Mouse (Mus musculus): Measurements from ENCODE around the gene Krt13.
A peak's percentile ranks its signal among the peaks of the same experiment; 100 is the strongest.

The Krt13 gene

DNA sequence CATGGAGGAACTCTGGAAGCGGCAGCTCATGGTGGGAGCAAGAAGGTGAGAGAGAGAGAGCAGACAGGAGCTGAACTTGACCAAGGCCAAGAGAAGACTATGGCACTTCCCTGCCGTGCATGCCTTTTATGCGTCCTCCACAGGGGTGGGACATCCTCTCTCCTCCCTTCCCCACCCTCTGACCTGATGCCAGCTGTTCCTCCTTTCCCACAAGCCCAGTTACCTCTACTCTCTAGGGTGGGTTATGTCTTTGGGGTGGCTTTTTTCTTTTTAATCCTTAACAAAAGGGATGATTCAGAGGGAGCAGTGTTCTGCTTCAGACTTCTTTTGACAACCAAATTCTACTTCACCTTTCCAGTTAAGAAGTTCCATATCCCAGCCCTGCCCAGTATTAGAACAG, at the start of gene Krt13:
Gene Krt13, minus strand, starts transcription at position 101 of the 400 bp plus-strand sequence.
- no peak for DNase-seq

DNA sequence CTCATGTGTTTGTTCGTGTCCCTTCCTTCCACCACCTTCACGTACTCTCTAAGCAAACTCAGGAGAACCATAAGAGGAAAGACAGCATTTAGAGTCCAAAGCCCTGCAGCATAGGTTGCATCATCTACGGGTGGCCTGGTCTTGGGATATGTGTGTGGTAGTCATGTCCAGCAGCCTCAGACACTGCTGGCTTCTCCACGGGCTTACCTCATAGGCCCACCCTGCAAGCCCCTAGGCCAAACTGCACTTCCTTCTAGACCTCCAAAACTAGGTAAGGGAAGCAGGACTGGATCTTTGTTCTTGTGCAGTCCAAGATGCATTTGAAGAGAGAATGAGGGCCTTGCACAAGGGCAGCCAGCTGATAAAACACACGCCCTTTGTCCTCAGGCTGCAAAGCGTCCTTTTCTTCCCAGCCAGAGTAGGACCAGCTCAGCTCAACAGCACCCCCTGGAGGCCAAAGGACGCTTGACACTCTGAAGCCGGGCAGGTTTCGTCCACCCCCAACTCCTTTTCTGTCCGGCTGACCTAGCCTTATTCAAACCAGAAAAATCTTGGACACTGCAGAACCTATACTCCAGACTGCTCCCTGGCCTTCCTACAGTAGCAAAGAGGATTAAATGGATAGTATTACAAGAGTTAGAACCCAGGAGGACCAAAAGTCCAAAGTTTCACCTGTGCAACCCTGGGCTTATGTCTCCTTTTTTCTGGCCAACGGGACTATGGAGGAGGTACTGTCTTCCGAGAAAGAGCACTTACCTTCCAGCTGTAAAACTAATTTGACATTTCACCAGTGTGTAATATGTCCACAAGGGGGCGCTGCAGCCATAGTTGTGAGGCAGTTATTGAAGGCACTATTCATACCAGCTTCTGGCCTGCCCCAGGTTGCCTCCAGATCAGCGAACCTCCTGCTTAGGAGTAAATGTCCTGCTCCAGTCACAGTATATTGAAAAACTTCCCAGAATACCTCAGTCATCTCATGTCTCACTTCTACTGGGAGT, 47.7 kb upstream of the Krt13 start:
- DNase-seq: peak; percentile 11

DNA sequence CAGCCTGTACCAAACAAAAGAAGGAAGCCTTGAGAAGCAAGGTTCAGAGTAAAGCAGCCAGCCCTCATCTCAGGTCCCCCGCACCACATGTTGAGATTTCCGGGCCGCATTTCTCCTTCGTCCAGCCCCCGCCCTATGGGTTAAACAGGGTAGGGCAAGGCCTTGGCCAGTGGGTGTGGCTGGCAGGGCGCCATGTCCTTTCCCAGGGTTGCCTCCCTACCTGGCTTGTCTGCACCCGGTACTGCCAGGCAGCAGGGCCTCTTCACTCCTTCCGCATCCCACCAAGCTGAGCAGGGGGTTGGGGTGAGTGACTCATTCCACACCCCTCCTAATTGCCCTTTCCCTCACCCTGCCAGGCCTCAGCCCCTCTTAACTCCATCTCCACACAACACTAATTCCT, 46.7 kb upstream of the Krt13 start:
- no peak for DNase-seq

DNA sequence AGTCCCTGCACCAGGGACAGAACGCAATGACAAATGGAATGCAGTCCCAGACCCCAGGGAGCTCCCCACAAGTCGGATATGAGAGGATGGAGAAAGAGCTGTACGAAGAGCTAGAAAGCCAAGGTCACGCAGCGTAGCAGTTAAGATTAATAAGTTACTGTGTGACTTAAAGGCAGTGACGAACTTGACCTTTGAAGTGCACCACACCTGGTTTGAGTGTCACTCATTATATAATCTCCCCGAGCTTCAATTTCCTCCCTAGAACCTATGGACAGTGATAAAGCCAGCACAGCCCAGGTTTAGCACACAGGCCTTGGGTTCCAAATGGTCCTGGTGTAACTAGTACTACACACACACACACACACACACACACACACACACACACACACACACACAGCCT, 43.0 kb upstream of the Krt13 start:
- no peak for DNase-seq

DNA sequence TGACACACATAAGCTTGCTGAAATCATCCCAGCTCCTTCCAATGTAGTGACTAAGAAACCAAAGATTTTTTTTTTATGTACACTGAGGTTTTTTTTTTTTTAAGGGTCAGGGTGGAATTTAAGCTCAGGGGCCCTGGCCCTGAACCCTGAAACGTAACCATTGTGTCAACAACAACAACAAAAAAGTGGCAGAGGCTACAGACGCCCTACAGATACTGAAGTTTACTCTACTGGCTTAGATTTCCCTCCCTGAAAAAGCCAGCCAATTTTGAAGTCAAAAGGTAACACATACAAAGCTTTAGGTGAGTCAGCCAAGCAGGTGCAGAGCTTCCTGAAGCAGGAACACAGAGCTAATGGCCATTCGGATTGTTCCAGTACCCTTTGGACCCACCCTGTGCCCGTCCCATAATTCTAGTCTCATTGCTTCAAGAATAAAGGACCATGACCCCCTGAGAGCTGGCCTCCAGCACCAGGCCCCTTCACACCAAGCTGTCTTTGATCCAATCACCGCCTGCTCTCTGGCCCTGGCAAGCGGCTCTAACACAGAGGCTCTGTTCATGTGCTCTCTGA, 36.6 kb upstream of the Krt13 start:
- no peak for DNase-seq

DNA sequence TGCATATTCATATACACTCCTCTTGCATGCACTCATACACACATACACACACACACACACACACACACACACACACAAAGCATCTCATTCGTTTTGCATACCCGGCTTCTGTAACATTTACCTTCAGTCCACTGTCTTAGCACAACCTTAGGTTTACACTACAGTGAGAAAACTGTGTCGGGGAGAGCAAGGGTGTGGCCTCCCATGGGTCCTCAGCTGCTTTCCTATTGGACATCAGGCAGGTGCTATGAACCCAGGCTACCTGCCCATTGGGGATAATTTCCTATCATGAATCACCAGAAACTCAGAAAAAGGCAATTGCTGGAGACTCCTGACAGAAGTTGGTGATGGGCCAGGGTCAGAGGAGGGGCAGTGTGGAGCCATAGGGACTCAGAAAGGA, 36.0 kb upstream of the Krt13 start:
- no peak for DNase-seq

DNA sequence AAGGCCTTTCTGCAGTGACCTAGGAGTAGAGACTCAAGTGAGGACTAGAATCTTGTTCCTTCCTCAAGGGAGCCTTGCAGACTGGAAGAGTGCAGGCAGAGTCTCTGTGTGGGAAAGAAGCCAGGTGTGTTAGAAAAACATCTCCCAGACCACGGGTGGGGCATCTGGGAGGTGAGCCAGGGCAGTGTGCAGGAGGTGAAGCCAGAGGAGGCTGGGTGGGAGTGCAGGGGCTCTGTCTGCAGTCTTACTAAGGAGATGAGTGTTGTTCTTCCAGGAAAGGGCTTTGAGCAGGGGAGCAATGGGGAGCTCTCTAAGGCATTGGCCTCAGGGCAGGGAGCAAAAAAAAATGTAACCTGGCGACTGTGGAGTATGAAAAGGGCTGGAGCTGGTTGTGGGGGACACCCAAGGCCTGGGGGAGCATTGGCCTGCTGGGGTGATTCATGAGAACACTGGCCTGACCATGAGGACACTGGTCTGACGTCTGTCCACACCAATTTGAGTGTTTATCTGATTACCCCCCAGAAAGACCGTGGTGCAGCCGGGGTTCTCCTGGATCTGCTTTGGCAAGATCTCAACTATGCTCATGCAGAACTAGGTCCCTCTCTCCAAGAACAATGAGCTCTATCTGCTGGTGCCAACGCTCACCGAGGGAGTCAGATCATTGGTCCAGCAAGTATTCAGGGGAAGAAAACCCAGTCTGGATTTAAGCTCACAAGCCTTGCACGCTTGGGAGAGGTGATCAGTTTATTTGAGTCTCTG, 34.3 kb upstream of the Krt13 start:
- DNase-seq: no peak

DNA sequence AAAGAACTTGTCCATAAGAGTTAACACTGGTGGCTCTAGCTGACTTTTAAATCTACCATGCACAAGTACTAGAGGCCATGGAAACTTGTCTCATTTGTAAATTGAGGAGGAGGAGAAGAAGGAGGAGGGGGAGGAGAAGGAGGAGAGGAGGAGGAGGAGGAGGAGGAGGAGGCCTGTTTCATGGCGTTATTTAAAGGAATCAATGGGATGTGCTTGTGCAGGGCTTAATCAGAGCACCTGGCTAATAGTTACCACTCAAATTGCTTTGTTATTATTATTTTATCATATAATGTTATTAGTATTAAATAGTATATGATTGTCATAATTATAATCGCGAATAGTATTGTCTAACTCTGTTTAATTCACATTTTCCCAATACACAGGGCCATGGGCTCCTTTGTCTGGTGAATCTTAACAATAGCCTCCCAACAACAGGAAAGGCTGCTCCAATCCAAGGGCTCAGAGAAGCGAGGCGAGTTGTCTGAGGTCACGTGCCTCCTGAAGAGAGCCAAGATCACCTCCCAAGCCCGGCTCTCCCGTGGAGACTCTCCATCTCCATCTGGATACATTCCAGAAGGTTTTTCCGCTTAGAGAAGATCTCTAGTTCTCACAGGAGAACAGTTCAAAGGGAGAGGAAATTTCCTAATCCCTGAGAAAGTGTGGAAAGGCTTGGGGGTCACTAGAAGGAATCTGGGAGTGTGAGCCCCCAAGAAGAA, 27.4 kb upstream of the Krt13 start, which contains the start of gene Krt19:
Gene Krt19, minus strand, starts transcription at position 51 of the 716 bp plus-strand sequence.
- no peak for DNase-seq

DNA sequence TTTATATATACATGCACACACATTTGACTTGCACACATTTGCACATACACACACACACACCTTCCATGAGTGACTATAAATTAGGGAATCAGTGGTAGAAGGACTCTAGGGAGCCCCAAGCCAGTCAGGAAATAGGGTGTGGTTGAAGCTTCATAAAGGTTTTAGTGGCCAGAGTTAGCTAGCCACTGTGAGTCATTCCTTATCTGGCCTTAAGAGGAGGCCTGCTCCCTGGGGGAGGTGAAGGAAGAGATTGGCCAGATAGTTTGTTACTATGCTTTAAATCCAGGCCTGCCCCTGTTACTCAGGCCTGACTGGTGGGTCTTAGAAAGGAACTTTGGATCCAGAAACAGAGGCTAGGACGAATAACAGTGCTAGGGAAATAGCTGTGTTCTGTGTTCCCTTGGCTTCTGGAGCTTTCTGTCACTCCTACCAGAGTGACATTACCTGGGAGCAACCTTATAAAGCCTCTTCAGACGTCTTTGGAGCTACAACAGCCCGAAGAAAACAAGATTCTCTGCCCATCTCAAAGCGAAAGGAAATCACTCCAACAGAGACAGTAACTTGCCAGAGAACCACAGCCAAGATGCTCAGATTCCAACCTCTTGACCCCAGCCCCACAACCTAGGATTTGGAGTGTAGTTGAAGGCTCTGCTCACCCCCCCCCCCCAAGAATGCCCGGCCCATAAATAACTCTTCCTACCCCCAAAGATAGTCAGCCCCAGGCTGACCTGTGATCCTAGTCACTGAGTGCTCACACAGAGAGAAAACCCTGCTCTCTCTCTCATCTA, 26.4 kb upstream of the Krt13 start:
- DNase-seq: no peak

DNA sequence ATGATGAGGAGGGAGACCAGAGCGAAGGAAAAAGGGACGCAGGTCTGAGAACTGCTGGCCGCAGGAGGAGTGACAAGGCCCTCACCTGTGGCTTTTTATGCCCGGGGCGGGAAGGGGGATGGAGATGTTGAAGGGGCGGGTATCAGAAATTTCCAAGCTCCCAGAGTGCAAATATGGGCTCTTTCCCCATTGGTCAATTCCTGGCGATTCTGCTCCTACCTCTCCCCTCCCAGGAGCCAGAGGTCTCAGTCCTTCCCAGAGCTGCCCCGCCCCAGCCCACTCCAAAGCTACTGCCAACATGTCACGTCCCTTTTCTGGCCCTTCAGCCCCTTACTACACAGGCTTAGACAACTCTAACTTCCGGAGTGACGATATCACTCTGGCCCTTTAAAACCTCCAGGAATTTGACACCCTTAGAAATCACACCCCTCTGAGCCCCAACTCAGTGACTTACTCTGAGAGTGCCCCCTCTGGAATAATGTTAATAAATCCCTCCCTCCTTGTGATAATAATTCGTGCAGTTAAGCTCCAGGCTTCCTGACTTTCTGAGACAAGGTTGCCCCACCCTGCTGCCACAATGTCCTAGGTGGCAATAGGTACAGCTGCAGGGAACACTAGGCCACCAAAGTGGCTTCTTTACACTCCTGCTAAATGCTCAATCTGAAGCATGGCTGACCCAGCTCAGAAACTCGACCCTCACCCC, 24.6 kb upstream of the Krt13 start:
- no peak for DNase-seq

DNA sequence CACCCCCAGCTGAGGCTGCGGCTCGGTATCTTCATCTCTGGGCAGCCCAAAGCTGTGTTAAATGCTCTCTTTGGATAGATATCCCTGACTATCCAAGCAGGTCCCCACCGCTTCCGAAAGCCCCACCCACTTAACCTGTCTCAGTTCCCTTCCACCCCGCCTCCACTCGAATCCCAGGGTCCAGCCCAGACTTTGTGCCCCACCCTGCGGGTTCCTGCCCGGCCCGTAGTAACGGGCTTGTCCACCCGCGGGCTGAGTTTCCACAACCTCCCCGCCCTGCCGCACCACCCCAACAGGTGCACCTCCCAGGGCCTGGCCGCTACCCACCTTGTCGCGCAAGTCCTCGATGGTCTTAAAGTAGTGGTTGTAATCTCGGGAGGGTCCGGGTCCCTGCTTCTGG, 23.7 kb upstream of the Krt13 start:
- no peak for DNase-seq

DNA sequence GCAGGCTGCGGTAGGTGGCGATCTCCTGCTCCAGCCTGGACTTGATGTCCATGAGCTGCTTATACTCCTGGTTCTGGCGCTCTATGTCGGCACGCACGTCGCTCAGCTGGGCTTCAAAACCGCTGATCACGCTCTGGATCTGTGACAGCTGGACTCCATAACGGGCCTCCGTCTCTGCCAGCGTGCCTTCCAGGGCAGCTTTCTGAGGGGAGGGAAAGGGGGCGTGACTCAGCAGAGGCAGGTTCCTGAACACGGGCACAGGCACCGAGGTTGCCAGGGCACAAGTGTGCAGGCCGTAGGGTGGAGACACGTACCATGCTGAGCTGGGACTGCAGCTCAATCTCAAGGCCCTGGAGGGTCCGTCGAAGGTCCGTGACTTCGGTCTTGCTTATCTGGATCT, 19.6 kb upstream of the Krt13 start:
- DNase-seq: no peak

DNA sequence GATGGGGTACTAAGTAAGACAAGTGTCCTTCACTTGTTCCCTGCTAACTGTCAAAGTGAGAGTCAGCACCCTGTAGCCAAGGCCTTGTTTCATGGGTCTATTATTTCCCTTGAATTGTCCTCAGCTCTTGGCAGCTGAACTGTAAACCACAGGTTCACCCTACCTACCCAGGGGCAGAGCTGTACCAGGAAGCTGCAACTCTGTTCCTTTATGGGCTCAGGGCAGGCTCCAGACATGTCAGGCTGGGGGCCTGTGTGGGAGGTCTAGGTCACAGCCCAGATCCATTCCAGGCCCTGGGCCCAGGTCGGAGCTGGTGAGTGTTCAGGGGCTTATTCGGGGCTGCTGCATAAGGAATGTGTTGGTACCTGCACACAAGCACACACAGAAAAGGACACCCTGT, 18.0 kb upstream of the Krt13 start:
- DNase-seq: no peak

DNA sequence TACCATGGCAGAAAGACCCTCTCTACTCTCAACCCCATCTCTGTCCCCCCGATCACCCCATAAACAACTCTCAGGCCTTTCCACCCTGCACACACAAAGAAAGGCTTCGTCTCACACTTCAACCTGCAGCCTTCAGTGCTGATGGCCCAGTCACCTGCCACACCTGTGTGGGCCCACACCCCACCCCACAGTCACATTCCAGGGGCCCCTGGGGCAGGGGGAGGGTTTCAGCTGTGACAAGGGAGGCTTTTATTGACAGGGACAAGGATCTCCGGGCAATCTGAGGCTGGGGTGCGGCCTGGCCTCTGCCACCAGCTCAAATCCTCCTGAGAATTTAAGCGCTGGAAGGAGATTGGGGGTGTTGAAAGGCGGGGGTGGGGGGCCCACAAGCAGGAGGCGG, 17.4 kb upstream of the Krt13 start:
- no peak for DNase-seq

DNA sequence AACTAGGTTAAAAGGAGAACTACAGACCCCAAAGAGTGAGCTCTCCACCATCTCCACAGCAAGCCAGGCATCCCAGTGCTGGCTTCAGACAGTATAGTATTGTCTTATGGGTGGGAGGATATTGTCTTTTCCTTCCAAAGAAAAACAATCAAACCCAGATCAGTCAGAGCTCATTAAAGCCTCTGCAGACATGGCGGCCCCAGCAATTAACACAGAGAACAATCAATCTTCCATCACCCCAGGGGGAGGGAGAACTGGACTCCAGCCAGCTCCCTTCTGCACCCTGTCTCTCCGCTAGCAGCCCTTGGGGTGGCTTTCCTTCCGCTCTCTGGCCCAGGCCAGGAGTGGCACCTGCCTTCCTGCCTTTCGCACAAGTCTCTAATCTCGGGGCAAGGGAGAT, 16.3 kb upstream of the Krt13 start:
- DNase-seq: no peak

DNA sequence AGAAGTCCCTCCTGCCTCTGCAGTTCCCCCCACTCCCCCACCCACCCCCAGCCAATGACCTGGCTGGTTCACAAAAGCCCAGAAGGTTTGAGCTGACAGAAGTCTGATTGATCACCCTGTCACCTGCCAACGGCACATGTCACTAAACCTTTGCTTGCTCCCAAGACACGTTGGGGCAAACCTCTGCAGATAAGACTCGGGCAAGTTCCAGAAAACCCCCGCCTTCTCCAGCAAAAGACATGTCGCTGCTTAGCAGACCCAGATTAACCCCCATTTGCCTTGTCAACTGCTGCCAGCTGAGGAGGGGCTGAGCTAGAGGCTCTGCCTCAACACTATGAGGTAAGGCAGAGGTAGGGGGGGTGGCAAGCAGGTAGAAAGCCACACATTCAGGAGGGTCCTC, 15.2 kb upstream of the Krt13 start:
- no peak for DNase-seq

DNA sequence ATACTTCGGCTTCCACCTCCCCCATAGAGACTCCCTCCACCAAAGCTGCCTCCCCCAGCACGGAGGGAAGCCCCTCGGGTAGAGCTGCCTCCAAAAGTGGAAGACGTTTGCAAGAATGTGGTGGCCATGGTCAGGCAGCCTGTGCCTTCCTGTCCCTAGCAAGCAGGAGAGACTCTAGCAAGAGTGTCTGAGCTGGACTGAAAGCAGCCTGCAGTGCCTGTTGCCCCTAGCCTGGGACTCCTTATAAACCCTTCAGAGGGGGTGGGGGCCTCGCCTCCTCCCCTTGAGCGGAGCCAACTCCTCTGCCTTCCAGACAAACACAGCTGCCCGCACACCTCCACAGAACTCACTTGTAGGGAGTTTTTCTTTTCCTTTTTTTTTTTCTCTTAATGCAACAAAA, 14.4 kb upstream of the Krt13 start, which contains the start of gene Krt15:
Gene Krt15, minus strand, starts transcription at position 198 of the 400 bp plus-strand sequence.
- no peak for DNase-seq

DNA sequence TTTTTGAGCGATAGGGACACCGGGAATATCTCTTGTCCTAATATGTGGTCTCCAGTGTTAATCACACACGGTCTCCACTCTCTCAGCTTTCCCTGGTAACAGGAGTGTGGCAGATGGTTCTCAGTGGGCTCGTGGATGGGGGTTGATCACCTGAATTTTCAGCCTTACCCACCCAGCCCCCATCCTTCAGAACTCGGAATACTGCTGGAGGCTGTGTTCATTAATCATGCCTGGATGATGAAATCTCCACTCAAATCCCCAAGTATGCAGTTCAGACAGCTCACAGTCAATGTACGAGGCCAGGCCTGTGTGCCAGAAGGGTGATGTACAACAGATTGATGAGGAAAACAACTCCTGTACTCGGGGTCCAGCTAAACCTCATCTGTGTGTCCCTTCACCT, 3.5 kb upstream of the Krt13 start:
- DNase-seq: no peak

DNA sequence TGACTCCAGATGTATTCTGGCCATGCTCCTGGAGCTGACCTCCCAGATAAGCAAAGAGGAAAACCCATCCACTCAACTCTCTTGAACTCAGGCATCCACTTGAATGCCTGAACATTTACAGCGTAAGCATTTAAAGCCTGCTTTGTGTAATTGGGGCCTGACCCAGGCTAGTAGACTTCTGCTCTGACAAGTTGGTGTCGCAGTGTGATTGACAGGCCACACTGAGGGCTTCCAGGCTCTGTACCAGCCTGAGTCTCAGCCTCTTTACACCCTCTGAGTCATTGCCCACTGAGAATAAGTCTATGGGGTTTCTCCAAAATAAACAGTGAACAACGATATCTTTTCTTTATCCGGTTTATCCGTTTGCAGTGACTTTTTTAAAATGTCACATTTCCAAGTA, 1.0 kb downstream of the Krt13 start:
- DNase-seq: no peak

DNA sequence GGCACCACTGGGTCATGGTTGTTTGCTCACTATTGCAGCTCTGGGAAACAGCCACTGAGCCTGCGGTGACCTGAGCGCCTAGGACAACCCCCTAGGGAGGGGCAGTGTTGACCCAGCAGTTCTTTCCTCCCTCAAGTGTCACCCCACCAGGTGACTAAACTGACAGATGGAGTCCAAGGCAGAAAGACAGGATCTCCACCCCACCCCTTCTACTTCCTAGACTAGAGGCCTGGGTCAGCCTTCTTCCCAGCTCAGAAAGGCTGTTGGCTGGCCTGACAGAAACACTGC, 7.7 kb downstream of the Krt13 start:
- no peak for DNase-seq

DNA sequence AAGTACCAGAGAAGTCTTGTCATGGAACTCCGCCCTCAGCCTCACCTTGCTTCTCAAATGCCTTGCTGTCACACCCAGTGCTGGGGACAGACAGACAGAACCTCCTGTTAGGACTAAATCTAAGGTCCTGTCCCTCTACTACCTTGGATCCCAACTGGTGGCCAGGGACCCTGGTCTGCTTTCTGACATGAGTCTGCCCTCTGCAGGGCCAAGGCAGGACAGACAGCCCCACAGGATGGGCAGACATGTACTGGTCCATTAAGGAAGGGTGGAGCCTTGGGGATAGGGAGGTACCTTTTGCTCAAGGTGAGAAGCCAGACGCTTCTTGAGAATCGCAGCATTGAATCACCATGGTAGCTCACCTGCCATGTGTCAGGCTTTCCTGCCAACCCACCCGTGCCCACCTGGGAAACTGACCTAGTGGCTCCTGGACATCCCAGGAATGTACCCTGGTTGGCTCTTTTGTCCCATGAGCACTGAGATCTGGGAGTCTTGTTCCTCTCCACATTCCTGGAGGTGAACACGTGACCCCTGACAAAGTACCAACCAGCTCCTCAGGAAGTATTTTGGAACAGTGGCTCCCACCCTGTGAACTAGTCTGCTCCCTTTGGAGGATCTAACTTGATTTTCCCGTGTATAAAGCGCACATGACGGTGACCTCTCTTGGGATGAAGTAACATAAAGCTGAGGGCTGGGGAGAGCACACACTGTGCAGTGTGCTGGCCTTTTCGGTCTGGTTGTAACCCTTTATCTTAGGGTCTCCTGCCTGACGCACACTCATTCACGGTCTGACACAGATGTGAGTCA, 8.2 kb downstream of the Krt13 start:
- DNase-seq: no peak
